Mouse (Mus musculus): ENCODE data around the gene Cfap45.
A peak's percentile ranks its signal among the peaks of the same experiment; 100 is the strongest.

The Cfap45 gene

DNA sequence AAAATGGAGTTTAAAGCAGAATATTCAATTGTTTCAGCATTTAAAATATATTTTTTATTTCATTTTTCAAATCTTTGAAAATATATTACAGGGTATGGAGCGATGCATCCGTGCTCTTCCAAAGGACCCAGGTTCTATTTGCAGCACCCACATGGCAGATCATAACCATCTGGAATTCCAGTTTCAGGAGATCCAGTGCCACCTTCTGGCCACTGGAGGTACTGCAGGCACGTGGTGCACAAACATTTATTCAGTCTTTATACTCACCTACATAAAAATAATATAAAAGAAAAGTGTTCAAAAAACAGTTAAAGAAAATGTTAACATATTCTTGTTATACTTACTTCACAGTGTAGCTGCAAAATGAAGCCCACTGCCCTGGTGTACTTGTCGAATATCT lies 2.6 kb upstream of the Cfap45 start:
- no peak for DNase-seq (ENCODE audit: low spot score)

DNA sequence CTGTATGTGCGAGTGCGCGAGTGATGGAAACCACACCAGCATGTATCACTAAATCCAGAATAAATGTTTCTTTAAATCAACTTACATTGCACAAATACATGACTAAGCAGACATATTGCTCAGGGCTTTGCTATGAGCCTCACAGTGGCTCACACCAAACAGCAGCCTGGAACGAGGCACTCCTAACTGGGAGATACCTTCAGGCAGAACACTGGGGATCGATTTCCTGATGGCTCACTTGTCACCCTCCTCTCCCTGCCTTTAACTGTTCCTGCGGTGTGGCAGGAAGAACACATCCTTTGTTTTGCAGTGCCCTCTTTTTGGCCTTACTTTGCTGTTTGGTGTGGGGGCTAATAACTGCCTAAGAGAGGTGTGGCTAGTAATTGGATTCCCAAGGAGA lies 957 bp upstream of the Cfap45 start:
- no peak for DNase-seq (ENCODE audit: low spot score)

DNA sequence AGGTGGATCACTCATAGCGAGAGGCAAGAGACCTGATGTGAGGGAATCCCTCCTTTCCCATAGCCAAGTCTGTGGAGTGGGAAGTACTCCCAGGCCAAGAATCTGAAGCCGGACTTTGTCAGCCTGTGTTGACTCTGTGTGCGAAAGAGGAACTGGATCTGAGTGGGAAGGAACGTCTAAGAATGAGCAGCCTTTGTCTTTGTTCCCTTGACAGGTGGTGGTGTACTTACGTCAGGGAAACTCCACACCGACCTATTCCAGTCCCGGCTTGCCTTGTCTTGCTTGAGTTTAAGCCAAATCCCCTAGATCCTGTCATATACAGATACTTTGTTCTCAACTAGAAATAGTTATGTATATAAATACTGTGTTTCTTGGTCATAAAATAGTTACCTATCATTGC lies 1.9 kb downstream of the Cfap45 start:
- no peak for DNase-seq (ENCODE audit: low spot score)

DNA sequence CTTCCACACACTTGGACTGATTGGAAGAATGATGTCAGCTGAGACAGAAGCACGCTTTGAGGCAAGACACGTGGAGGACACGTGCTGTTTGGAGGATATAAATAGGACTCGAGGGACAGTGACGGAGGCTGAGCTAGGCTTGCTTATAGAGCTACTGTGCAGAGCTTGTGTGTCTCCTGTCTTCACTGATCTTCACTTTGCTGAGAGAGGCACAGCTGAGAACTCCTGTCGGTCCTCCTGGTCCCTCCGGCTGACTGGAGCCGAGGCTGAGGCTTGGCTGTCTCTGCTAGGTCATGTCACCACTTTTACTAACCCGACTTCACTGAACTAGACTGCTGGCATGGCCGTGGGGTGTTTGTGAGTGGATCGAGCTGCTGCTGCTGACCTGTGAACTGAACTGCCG lies 3.1 kb downstream of the Cfap45 start:
- no peak for DNase-seq (ENCODE audit: low spot score)

DNA sequence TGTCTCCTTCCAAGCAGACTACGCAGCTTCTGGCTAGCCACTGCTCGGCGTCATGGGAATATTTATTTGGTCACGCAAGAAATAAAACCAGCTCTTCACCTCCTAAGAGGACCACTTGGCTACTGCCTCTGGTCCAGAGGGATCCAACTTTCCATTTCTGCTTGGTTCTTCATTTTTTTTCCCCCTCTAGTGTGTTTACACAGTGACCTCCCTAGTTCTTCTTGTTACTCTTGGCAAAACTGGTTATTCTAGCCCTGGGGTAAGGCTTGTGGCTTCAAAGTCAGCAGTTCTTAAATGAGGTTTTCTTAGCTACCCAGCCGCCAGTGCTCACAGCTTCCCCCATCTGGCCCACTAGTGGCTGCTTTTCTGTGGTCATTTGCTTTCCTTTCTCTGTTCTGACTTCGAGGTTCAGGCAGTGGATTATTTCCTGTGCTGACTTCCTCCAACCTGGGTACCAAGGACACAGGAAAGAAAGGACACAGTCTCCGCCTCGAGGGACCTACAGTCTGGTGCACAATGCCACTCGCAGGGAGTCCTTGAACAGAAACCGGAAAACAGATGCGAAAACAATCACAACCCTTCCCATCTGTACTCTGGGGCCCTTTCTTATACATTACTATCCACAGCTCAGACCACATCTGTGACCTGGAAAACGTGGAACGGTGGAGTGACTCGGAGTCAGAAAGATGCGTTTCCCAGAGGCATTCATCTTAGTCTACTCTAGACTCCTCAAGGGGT lies 4.6 kb downstream of the Cfap45 start:
- DNase-seq (ENCODE audit: low spot score), result peak; percentile 68

DNA sequence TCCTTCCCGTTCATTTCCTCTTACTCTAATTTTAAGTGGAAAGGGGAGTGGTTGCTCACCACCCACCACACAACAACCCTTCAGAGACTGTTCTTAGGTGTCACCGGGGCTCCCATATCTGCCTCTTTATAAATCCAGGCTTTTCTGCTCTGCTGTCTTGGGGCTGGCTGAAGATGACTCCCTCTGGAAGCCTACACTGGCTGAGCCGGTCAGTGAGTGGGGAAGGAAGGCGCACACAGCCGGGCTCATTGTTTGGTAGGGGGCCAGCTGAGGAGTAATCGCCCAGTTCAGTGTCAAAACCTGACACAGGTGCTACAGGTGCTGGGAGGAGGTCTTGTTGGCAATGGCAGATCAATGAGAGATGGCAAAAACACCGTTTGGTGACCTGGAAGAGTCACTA lies 5.4 kb downstream of the Cfap45 start:
- no peak for DNase-seq (ENCODE audit: low spot score)

DNA sequence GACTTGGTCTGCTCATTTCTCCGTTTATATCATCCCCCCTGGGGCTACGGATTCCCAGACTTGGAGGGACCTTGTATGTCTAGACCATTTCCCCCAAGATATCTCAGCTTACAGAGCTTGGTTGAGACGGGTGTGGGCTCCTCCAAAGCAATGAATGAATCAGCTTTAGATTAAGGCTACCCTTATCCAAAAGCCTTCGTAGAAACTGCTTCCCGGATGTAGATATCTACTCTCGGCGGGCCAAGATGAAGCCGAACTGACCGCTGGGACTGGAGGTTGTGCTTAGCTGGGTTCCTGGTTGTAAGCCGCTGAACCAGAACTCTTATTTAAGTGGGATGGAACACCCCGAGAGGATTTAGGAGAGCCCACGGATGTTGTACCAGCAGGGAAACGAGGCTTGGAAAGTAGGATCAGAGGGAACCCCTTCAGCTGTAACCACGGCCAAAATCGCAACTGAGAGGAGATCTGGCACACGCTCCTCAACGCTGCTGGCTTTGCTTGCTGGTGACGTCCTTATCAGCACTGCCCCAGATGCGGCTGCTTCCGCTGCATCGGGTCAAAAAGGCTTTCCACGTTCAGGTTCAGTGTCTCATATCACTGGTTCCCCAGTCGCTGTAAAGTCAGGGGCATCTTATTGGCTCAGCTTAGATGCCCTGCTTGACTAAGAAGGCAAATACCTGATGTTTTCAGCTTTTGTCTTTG lies 5.9 kb downstream of the Cfap45 start:
- no peak for DNase-seq (ENCODE audit: low spot score)

DNA sequence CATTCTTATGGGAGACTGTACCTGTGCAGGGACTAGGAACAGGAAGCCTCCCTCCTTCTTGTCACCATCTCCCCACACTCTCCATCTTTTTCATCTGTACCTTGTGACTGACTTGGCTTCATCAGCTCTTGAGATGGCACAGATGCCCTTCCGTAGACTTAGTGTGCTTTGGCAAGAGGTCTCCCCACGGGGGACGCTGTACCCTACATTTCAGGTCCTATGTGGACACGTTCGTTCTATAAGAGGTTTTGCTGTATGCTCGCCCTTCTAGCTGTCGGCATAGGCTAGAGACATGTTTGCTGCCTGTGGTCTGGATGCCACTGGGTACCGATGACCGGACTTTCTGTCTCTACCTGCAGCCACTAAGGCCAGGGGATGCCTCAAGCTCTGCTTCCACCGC lies 6.8 kb downstream of the Cfap45 start:
- DNase-seq (ENCODE audit: low spot score), result no peak

DNA sequence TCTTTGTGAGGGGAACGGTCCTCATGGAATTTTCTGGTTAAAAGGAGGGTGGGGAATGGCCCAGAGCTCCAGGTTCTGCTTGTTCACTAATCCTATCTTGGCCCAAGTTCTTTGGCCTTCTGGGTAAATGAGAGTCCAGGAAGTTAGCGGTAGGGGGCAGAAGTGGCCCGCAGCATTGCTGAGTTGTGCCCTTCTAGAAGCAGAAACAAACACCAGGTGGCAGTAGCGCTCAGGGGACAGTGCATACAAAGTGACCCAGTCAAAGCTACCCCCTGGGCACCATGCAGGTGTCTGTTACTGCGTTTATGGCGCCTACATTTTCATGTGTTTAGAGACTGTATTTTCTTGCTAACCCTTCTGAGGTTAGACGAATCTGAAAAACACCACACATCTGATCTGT lies 8.1 kb downstream of the Cfap45 start:
- DNase-seq (ENCODE audit: low spot score), result peak; percentile 95

DNA sequence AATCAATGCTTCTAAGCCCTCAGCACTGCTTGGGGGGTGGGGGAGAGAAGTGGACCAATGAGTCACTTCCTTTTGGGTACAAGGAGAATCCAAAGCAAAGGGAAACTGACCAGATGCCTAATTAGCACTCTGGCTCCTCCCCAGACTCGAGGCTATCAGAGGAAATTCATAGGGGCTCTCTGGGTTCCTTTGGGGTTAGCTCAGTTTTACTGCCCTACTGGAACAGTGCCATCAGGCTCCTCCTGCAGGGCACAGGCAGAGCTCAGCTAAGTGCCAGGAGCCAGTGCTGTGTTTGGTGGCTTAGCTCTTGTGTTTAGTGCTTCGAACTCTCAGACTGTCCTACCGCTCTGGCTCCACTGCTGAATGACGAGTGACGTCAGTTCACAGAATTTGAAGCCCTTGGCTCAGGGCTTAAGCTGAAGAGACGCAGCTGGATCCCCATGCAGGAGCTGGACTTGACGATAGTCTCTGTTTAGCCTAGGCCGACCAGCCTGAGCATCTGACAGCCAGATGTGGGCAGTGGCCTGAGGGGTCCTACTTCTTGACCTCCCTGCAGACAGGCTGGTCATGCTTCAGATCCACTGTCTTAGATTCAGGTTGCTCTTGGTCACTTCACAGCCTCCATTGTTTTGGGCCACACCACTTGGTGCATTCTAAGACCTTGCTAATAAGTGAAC lies 10.1 kb downstream of the Cfap45 start:
- DNase-seq (ENCODE audit: low spot score), result peak; percentile 65

DNA sequence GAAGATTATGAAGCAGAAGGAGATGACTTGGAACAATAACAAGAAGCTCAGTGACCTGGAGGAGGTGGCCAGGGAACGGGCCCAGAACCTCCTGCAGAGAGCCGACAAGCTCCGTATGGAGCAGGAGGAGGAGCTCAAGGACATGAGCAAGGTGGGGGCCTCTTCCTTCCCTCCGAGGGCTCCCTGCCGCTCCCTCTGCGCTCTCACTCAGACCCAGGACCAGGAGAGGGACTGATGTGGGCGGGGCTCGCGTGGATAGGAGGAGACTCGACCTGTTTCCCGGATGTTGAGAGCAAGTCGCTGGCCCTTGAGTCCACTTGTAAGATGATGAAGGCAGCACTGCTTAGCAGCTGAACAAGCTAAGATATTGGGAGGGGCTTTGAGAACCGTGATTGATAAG lies 11.9 kb downstream of the Cfap45 start:
- peak; percentile 79 for DNase-seq (ENCODE audit: low spot score)

DNA sequence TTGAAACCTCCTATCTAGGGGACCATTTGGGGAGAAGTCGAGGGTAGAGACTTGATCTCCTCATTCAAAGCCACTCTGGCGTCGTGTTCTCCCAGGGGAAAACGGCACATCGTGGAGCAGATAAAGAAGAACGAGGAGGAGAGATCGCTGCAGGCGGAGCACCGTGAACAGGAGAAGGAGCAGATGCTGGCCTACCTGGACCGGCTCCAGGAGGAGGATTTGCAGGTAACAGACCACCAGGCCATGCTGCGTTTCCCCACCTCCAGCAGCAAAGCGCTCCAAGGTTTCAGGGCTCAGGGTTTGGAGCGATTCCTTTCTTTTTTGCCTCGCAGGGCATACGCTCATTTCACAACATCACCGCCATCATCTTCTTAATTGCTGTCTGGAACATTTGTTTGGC lies 14.5 kb downstream of the Cfap45 start:
- no peak for DNase-seq (ENCODE audit: low spot score)

DNA sequence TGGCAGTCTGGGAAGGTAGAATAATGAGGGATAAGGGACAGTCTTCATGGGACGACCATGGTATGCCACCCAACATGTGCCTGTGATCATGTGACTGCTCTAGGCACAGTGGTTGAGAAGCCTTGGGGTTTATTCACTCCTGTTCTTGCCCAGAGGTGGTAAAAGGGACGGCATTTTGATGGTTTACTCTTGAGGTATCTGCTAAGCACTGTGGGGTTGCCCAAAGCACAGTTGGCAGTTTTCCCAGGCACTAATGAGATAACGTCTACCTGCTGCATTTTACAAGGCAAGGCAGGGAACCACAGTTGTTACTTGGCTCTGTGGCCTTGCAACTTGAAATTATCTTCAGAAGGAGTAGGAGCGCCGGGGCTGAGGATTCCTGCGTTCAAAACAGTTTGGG lies 19.2 kb downstream of the Cfap45 start:
- DNase-seq (ENCODE audit: low spot score), result no peak

DNA sequence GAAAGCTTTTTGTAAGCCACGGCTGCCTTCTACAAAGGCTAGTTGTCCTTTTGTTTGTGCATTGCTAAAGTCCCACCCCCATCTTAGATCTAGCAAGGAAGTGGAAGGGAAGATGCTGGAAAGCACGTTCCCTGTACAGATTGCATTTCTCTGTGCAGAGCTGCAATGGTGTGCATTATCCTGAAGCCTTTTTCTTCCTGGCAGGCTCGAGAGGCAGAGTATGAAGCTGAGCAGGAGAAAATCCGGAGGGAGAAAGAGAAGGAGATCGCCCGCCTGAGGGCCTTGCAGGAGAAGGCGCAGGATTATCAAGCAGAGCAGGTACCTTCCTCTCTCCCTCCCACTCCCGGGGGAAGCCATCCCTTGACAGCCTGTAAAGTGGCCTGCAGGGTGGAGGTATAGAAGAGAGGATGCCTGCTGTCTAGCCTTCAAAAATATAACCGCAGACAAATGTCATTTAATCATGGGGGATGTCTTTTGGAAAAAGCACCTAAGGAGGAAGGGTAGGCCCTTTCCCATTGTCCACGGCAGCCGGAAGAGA lies 19.8 kb downstream of the Cfap45 start:
- no peak for DNase-seq (ENCODE audit: low spot score)

DNA sequence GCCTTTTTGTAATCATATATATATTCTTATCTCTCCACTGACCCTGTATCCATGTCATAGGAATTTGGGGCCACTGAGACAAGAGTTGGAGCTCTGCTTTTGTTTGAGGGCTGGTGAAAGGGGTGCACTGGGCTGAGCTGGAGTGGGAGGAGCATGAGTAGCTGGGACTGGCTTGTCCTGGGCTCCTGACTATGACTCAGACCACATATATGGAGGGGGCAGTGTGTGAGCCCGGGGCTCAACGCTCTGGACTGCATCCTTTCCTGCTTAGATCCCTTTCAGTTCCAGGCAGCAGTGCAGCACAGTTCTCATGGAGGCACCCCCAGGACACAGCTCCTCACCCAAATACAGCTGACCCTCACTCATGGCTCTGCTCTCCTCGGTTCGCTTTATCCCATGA lies 25.5 kb downstream of the Cfap45 start:
- DNase-seq (ENCODE audit: low spot score), result no peak

DNA sequence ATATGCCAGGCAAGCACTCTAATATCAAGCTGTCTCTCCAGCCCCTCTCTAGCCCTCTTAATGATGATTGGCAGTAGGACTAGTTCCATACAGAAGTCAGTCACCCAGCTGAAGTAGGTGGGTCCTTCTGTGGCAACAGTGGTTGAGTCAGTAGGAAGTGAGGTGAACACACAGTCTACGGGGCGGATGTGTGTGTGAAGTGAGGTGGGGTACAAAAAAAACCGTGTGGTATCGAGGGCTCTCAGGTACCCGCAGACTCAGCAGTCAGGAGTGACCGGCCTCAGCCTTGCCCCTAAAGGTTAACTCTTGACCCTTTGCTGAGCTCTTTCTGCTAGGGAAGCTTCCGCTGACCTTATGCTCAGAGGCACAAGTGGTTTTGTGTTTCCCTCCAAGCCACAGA lies 27.9 kb downstream of the Cfap45 start:
- DNase-seq (ENCODE audit: low spot score), result no peak

DNA sequence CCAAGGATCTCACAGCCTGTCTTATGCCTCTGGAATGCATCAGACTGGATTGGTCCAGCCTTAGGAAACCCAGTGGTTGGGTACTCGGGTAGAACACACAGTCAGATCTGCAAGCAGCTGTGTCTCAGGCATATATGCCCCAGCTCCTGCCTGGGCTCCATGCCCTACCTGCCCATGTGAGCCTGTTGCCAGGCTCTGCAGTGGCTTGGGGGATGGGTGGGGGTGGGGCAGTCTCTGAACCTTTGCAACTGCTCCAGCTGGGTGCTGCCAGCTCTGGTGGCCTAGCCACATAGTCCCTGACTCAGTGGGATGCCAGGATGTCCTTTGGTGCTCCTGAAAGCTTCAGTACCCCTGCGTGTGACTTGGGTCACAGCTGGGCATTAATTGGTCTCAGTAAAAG lies 28.7 kb downstream of the Cfap45 start:
- no peak for DNase-seq (ENCODE audit: low spot score)

DNA sequence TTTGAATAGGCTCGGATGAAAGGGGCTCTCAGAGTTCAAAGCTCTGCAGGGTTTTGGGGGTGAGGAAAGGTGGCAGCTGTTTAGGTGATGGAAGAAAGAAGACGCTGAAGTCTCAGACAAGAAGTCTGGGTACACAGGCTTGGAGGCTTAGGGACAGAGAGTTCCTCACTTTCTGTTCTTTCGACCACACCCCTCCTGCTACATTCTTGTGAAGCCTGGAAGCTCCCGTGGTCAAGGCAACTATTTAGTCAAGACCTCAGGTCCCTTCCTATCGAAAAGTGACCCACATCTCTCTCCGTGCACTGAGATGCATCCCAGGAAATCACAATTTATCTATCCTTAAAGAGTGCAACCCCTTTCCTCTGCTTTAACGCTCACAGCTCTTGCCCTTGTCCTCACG lies 29.1 kb downstream of the Cfap45 start:
- DNase-seq (ENCODE audit: low spot score), result no peak

DNA sequence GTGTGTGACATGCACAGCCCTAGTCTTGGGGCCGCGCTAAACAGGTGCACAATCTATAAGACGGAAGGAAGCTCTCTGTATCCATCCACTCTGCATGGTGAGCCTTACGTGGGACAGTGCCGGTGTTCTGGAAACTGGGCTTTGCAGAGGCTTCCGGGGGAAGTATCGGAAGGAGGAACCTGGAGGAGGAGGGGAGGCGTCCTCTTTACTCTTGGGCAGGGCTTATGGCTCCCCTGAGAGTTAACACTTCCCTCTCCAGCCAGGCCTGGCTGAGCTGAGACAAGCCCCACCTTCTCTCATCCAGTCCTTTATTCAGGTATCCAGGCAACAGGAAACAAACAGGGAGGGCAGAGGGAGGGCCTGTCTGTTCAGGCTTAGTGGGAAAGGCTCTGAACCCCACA lies 29.9 kb downstream of the Cfap45 start:
- peak; percentile 83 for DNase-seq (ENCODE audit: low spot score)

DNA sequence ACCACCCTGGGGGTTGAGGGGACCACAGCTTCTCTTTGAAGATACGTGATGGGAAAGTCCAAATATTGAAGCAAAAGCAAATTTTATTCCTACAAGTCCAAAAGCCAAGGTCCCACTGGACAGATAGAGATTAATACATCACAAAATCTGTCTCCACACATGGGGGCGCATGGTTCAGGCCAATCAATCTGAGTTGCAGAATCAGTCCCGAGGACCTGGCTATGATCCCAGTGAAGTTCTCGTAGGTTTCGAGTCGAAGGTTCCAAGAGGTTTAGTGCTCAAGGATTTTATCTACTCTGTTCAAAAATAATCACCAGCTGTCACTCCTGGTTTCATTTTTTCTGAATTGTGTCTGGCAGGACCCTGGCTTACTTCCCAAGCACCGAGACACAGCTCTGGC lies 30.4 kb downstream of the Cfap45 start:
- no peak for DNase-seq (ENCODE audit: low spot score)

DNA sequence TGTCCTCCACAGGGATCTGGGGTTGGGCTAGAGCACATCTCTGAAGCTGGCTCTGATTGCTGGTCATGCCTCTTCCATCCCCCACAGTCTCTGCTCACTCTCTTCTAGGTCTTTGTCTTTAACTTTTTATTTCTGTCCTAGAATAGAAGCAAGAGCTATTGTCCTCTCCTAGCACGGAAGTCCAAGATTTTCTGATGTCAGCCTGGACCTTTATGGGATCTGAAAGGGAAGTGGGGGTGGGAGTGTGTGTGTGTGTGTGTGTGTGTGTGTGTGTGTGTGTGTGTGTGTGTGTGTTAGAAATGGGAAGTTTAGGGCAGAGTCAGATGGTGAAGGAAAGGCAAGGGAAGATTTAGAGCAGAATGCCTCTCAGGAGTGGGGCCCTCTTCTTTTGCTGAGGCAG lies 32.0 kb downstream of the Cfap45 start:
- no peak for DNase-seq (ENCODE audit: low spot score)

DNA sequence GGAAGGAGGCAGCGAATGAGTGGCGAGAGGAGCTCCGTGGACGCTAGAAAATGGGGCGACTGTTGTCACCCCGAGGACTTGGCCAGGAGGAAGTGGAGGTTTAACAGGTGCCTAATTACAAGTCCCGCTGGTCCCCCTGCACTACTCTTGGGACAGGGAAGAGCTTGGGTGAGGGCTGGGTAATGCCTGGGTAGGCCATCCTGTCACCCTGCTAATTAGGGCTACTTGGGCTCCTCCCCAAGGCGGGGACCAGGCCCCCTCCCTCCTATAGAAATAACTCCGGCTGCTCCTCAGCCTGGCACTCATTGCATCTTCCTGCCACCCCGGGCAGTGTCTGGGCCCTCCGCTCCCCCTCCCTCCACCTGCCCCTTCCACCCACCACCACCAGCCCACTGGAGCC lies 35.0 kb downstream of the Cfap45 start, which contains the start of gene Vsig8:
Gene Vsig8 (plus strand): TSS at position 301 of the 400 bp plus-strand sequence.
- DNase-seq (ENCODE audit: low spot score), result no peak

All from embryo, embryonic 10.5 days (tissue).